Mouse (Mus musculus) liver, embryonic 14.5 days (tissue): Measurements from ENCODE around the gene Rab6b.

Experiments
- CTCF ChIP-seq: IDR thresholded peaks from 2 replicates; pipeline ENCODE4 v1.5.1; 2016; ENCODE audit warnings: antibody characterized with exemption, low read depth, control low read depth
- EP300 ChIP-seq: IDR thresholded peaks from 2 replicates; pipeline ENCODE4 v1.6.1; 2016; ENCODE audit warnings: antibody characterized with exemption, low read depth

- TF ChIP-seq CTCF (no peak), EP300 (no peak)
These were observed 101.2 kb downstream of the Rab6b start for GRCm38 (mm10) chr9:103212654-103213420.
